Mouse (Mus musculus): ENCODE data around the gene Snrnp25. TPM values are rescaled to one million over a fixed set of nuclear protein-coding genes. Genes with fewer than 3 reads are reported as not detected.

The Snrnp25 gene
- polyA plus RNA-seq, 1 experiment from 2014 or later = 114 TPM

DNA sequence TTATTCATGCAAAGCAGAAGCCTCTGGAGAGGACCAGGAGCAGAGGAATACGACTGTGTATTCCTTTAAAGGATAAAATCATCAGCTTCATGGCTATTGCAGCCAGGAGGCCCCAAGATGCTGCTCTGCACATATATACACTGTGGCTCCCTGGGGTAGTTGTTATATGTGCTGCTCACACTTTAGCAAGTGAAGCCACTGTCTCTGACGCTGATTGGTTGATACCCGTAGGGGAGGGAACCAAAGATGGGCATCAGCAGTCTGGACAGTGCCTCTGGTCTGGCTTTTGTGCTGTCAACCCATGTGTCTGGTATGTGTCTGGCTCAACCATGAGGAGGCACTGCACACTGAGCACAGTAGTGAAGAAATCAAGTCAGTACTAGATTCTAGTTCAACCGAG is 38.5 kb upstream of the Snrnp25 start:
- H3K4me3 ChIP-seq (ENCODE audit: low read depth, low read length) = no peak overlapping the region
- no peak overlapping the region for H3K27ac ChIP-seq (ENCODE audit: low read depth, low read length)
- H3K9me3 ChIP-seq (ENCODE audit: control insufficient read depth, low read length) = no peaks in the 10 kb centered on the region
- H3K27me3 ChIP-seq (replicated peaks; ENCODE audit: control insufficient read depth, insufficient read depth, low read length) = peaks cover 4% of the 10 kb centered on the region
- no peaks in the 10 kb centered on the region for H3K4me1 ChIP-seq (replicated peaks; ENCODE audit: control insufficient read depth, insufficient read depth, low read length)
- no peaks in the 10 kb centered on the region for H3K36me3 ChIP-seq (ENCODE audit: control insufficient read depth, insufficient read depth, low read length)
- H3K4me2 ChIP-seq = no peak overlapping the region
- no peak overlapping the region for H3K9ac ChIP-seq (ENCODE audit: low read depth, low read length)
- WGBS = 65% methylated on average over 4 of the region's 4 CpGs
- DNase-seq (ENCODE audit: low spot score) (no peak), ATAC-seq (replicated peaks; ENCODE audit: low FRiP score) (no peak)

DNA sequence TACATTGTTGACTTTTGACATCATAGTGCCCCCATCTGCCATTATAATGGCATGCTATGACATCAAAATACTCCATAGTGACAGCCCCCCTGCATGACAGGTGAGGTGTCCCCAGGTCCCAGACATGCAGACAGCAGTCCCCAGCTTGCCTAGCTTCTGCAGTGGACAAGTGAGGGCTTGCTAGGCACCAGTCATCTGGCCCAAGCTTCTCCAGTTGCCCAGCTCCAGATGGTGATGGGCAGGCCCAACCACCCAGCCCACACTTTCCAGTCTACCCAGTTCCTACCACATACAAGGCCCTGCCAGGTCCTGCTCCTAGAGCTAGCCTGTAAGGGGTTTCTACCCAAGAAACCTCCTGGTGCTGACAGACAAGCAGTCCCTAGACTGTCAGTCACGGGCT is 26.7 kb upstream of the Snrnp25 start:
- no peaks in the 10 kb centered on the region for H3K27me3 ChIP-seq (replicated peaks; ENCODE audit: control insufficient read depth, insufficient read depth, low read length)
- no peaks in the 10 kb centered on the region for H3K36me3 ChIP-seq (ENCODE audit: control insufficient read depth, insufficient read depth, low read length)
- no peak for ATAC-seq (replicated peaks; ENCODE audit: low FRiP score)
- no peak overlapping the region for H3K4me3 ChIP-seq (ENCODE audit: low read depth, low read length)
- 85% methylated on average over 1 of the region's 1 CpGs for WGBS
- H3K9ac ChIP-seq (ENCODE audit: low read depth, low read length) = no peak overlapping the region
- no peaks in the 10 kb centered on the region for H3K4me1 ChIP-seq (replicated peaks; ENCODE audit: control insufficient read depth, insufficient read depth, low read length)
- no peak for DNase-seq (ENCODE audit: low spot score)
- no peaks in the 10 kb centered on the region for H3K9me3 ChIP-seq (ENCODE audit: control insufficient read depth, low read length)
- H3K4me2 ChIP-seq = no peak overlapping the region
- H3K27ac ChIP-seq (ENCODE audit: low read depth, low read length) = no peak overlapping the region

DNA sequence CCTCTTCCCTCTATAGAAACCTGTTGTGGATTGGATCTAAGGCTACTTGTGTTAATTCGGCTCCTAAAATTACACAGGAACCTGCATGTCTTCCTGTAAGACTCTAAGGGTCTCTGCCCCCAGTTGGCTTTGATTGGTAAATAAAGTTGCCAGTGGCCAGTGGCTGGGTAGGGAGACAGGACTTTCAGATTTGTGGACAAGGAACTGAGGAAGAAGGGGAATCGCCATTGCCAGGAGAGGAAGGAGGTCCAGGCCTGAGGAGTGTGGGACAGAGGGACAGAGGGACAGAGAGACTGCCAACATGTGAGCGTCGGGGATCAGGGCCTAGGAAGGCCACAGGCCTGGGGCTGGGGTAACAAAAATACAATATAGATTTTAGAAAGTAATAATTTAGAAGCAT is 24.0 kb upstream of the Snrnp25 start:
- 77% methylated on average over 4 of the region's 4 CpGs for WGBS
- H3K4me1 ChIP-seq (replicated peaks; ENCODE audit: control insufficient read depth, insufficient read depth, low read length) = no peaks in the 10 kb centered on the region

DNA sequence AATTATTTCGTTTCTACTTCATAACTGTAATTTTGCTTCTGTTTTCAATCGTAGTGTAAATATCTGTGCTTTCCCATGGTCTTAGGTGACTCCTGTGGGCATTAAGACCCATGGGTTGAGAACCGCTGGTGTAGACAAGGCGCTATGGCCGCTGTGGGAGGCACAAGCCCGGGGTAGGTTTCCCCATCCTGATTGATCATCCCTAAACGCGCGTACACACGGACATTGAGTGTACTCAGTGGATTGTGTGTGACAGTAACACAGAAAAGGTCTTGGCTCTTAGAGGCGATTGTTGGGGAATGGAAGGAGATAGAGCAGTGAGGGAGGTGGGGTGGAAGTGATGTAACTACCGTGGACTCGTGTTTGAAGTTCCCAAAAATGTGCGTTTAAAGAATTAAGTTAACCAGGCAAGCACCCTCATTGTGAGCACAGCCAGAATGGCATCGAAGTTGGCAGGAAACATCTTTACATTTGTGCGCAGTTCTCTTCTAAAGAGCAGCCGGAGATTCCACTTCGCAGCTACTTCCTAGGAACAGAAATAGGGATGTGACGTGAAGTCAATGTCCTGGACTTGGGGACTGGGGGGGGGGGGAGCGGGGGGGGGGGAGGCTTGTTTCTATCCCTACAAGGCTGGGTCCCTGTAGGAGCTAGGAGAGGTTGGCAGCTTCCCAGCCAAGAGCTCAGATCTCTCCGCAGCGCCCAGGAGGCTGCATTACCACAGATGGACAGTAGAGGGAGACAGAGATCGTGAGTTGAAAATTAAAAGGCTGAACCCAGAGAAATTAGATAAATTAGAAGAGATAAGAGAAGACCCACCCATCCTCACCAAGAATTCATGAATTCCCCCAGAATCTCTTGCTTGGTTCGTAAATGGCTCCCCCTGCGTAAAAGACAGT is 23.0 kb upstream of the Snrnp25 start:
- Histone ChIP-seq H3K9me3 (ENCODE audit: control insufficient read depth, low read length) (no peaks in the 10 kb centered on the region), H3K27me3 (replicated peaks; ENCODE audit: control insufficient read depth, insufficient read depth, low read length) (no peaks in the 10 kb centered on the region), H3K4me3 (ENCODE audit: low read depth, low read length) (no peak overlapping the region), H3K4me1 (replicated peaks; ENCODE audit: control insufficient read depth, insufficient read depth, low read length) (no peaks in the 10 kb centered on the region), H3K36me3 (ENCODE audit: control insufficient read depth, insufficient read depth, low read length) (no peaks in the 10 kb centered on the region), H3K9ac (ENCODE audit: low read depth, low read length) (no peak overlapping the region), H3K27ac (ENCODE audit: low read depth, low read length) (no peak overlapping the region), H3K4me2 (no peak overlapping the region)
- no peak for ATAC-seq (replicated peaks; ENCODE audit: low FRiP score)
- DNase-seq (ENCODE audit: low spot score) = peak; percentile 68
- 42% methylated on average over 25 of the region's 25 CpGs for WGBS

More for the DNA sequence above, 24.0 kb upstream of the Snrnp25 start:
- DNase-seq (ENCODE audit: low spot score) = no peak
- no peaks in the 10 kb centered on the region for H3K9me3 ChIP-seq (ENCODE audit: control insufficient read depth, low read length)
- no peak overlapping the region for H3K4me3 ChIP-seq (ENCODE audit: low read depth, low read length)
- H3K9ac ChIP-seq (ENCODE audit: low read depth, low read length) = no peak overlapping the region
- ATAC-seq (replicated peaks; ENCODE audit: low FRiP score) = no peak
- H3K27me3 ChIP-seq (replicated peaks; ENCODE audit: control insufficient read depth, insufficient read depth, low read length) = no peaks in the 10 kb centered on the region
- no peaks in the 10 kb centered on the region for H3K36me3 ChIP-seq (ENCODE audit: control insufficient read depth, insufficient read depth, low read length)
- H3K27ac ChIP-seq (ENCODE audit: low read depth, low read length) = no peak overlapping the region
- no peak overlapping the region for H3K4me2 ChIP-seq

DNA sequence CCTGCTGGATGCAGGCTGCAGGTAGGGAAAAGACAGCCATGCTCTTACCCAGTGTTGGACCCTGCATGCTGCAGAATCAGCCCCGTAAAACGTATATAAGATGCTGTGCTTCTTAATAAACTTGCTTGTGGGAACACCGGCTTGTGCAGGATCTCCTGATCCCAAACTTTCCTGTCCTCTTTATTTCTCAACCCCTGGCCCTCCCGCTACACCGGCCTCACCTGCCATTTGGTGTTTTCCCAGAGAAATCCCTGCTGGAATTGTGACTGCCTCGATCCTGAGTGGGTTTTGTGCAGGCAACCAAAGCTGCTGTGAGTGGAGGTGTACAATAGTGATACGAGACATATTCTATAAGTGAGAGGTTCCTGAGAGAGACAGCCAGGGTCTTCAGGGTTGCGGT is 20.7 kb upstream of the Snrnp25 start:
- Histone ChIP-seq H3K9ac (ENCODE audit: low read depth, low read length) (no peak overlapping the region), H3K4me1 (replicated peaks; ENCODE audit: control insufficient read depth, insufficient read depth, low read length) (no peaks in the 10 kb centered on the region), H3K27ac (ENCODE audit: low read depth, low read length) (no peak overlapping the region), H3K36me3 (ENCODE audit: control insufficient read depth, insufficient read depth, low read length) (no peaks in the 10 kb centered on the region), H3K4me2 (no peak overlapping the region), H3K4me3 (ENCODE audit: low read depth, low read length) (no peak overlapping the region), H3K9me3 (ENCODE audit: control insufficient read depth, low read length) (no peaks in the 10 kb centered on the region), H3K27me3 (replicated peaks; ENCODE audit: control insufficient read depth, insufficient read depth, low read length) (no peaks in the 10 kb centered on the region)
- no peak for ATAC-seq (replicated peaks; ENCODE audit: low FRiP score)
- DNase-seq (ENCODE audit: low spot score) = no peak
- WGBS = 87% methylated on average over 8 of the region's 8 CpGs

DNA sequence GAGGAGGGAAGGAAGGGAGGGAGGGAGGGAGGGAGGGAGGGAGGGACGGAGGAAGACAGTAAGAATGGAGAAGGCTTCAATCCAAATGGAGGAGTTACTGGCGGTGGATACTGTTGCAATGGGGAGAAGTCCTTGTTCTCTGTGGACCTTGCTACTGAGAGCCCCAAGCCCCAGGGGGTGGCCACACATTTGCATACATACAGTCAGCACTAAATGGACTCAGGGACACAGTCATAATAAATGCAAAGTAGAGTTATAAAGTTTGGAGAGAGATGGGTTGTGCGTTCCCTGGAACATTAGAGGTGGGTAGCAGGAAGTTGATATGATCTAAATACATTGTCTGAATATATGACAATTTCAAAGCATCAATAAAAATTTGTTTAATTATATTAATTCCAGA is 19.2 kb upstream of the Snrnp25 start:
- Histone ChIP-seq H3K27ac (ENCODE audit: low read depth, low read length) (no peak overlapping the region), H3K27me3 (replicated peaks; ENCODE audit: control insufficient read depth, insufficient read depth, low read length) (no peaks in the 10 kb centered on the region), H3K4me1 (replicated peaks; ENCODE audit: control insufficient read depth, insufficient read depth, low read length) (no peaks in the 10 kb centered on the region), H3K4me2 (no peak overlapping the region), H3K9ac (ENCODE audit: low read depth, low read length) (no peak overlapping the region), H3K9me3 (ENCODE audit: control insufficient read depth, low read length) (no peaks in the 10 kb centered on the region), H3K36me3 (ENCODE audit: control insufficient read depth, insufficient read depth, low read length) (no peaks in the 10 kb centered on the region), H3K4me3 (ENCODE audit: low read depth, low read length) (no peak overlapping the region)
- DNase-seq (ENCODE audit: low spot score) = no peak
- 80% methylated on average over 3 of the region's 3 CpGs for WGBS
- ATAC-seq (replicated peaks; ENCODE audit: low FRiP score) = no peak

DNA sequence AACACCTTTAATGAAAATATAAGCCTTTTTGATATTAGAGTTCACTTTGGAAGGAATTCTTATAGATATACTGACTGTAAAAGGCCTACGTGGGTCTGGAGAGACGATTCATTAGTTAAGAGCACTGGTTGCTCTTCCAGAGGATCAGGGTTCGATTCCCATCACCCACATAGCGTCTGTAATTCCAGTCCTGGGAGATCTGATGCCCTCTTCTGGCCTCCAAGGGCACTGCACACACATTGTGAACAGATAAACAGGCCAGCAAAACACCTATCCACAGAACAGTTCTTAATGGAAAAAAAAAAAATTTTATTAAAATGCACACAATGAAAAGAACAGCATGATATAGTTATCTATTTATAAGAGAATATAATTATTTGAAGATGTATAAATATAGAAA is 18.0 kb upstream of the Snrnp25 start:
- no peak for ATAC-seq (replicated peaks; ENCODE audit: low FRiP score)
- no peaks in the 10 kb centered on the region for H3K9me3 ChIP-seq (ENCODE audit: control insufficient read depth, low read length)
- no peaks in the 10 kb centered on the region for H3K27me3 ChIP-seq (replicated peaks; ENCODE audit: control insufficient read depth, insufficient read depth, low read length)
- WGBS = 83% methylated on average over 4 of the region's 4 CpGs
- no peak for DNase-seq (ENCODE audit: low spot score)
- no peak overlapping the region for H3K4me2 ChIP-seq
- H3K4me1 ChIP-seq (replicated peaks; ENCODE audit: control insufficient read depth, insufficient read depth, low read length) = no peaks in the 10 kb centered on the region
- H3K4me3 ChIP-seq (ENCODE audit: low read depth, low read length) = no peak overlapping the region
- H3K27ac ChIP-seq (ENCODE audit: low read depth, low read length) = no peak overlapping the region
- no peak overlapping the region for H3K9ac ChIP-seq (ENCODE audit: low read depth, low read length)
- no peaks in the 10 kb centered on the region for H3K36me3 ChIP-seq (ENCODE audit: control insufficient read depth, insufficient read depth, low read length)

DNA sequence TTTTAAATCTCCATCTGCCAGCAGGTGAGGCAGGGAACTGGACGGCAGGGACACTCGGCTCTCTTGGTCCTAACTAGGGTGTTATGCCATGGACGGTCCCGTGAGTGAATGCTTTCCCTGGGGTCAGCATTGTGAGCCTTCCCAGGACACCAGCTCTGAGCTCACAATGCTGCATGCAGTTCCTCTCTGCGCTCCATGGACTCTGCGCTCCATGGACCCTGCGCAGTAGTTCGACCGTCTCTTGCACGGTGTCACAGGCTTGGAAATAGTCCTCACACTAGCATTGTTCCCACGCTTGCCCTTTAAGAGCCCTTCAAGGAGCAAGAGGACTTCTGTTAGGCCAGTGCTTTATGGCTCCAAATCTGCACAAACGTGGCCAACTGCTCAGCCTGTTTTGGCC is 16.3 kb upstream of the Snrnp25 start:
- ATAC-seq (replicated peaks; ENCODE audit: low FRiP score) (no peak), DNase-seq (ENCODE audit: low spot score) (no peak)
- H3K27me3 ChIP-seq (replicated peaks; ENCODE audit: control insufficient read depth, insufficient read depth, low read length) = no peaks in the 10 kb centered on the region
- H3K4me3 ChIP-seq (ENCODE audit: low read depth, low read length) = no peak overlapping the region
- no peaks in the 10 kb centered on the region for H3K4me1 ChIP-seq (replicated peaks; ENCODE audit: control insufficient read depth, insufficient read depth, low read length)
- H3K36me3 ChIP-seq (ENCODE audit: control insufficient read depth, insufficient read depth, low read length) = no peaks in the 10 kb centered on the region
- H3K9ac ChIP-seq (ENCODE audit: low read depth, low read length) = no peak overlapping the region
- no peaks in the 10 kb centered on the region for H3K9me3 ChIP-seq (ENCODE audit: control insufficient read depth, low read length)
- WGBS = 86% methylated on average over 12 of the region's 12 CpGs
- H3K4me2 ChIP-seq = no peak overlapping the region
- H3K27ac ChIP-seq (ENCODE audit: low read depth, low read length) = no peak overlapping the region

DNA sequence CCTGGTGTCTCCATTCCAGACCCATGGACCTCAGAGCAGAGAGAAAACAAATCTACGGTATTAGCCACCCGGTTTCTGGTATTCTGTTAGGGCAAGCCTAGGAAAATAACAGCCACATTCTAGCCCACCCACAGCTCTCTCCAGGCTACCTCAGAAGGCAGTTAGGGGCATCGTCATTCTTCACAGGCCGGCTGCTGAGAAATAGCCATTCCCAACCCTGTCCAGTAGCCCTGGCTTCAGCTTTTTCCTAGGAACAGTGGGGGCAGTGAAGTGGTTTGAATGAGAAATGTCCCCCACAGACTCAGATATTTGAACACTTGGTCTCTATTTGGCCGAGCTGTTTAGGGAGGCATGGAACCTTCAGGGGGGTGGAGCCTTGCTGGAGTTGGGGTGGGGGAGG is 15.8 kb upstream of the Snrnp25 start:
- Histone ChIP-seq H3K27ac (ENCODE audit: low read depth, low read length) (no peak overlapping the region), H3K36me3 (ENCODE audit: control insufficient read depth, insufficient read depth, low read length) (no peaks in the 10 kb centered on the region), H3K9ac (ENCODE audit: low read depth, low read length) (no peak overlapping the region), H3K4me3 (ENCODE audit: low read depth, low read length) (no peak overlapping the region), H3K27me3 (replicated peaks; ENCODE audit: control insufficient read depth, insufficient read depth, low read length) (no peaks in the 10 kb centered on the region), H3K4me2 (no peak overlapping the region), H3K9me3 (ENCODE audit: control insufficient read depth, low read length) (no peaks in the 10 kb centered on the region), H3K4me1 (replicated peaks; ENCODE audit: control insufficient read depth, insufficient read depth, low read length) (no peaks in the 10 kb centered on the region)
- DNase-seq (ENCODE audit: low spot score) (no peak), ATAC-seq (replicated peaks; ENCODE audit: low FRiP score) (no peak)
- 81% methylated on average over 5 of the region's 5 CpGs for whole genome bisulfite sequencing
